Mouse (Mus musculus) embryo, embryonic 10.5 days (tissue): Measurements from ENCODE around the gene Dbr1.

Source experiments
- DNase-seq: peaks from one replicate; pipeline ENCODE4 v3.0.0-alpha.2; 2015; ENCODE audit warnings: low spot score

The Dbr1 gene

GRCm38 (mm10) chr9:99620196-99620595 lies 44.6 kb downstream of the Dbr1 start:
- DNase-seq, result no peak

- DNase-seq, result no peak
These were observed 46.4 kb downstream of the Dbr1 start for GRCm38 (mm10) chr9:99622034-99622433.

GRCm38 (mm10) chr9:99622966-99623365 lies 47.4 kb downstream of the Dbr1 start:
- DNase-seq, result no peak

- no peak for DNase-seq
These were observed 48.5 kb downstream of the Dbr1 start for GRCm38 (mm10) chr9:99624117-99624516.

- no peak for DNase-seq
These were observed 53.0 kb downstream of the Dbr1 start for GRCm38 (mm10) chr9:99628581-99628980.

GRCm38 (mm10) chr9:99629281-99630011 lies 53.8 kb downstream of the Dbr1 start, which contains the start of gene Dzip1l:
Gene Dzip1l (plus strand): TSS chr9:99629496.
- peak; percentile 89 for DNase-seq

- peak; percentile 60 for DNase-seq
These were observed 54.5 kb downstream of the Dbr1 start for GRCm38 (mm10) chr9:99630071-99630470.

- peak; percentile 36 for DNase-seq
These were observed 55.0 kb downstream of the Dbr1 start for GRCm38 (mm10) chr9:99630528-99631125.

- DNase-seq, result peak; percentile 49
These were observed 56.2 kb downstream of the Dbr1 start for GRCm38 (mm10) chr9:99631781-99632180.

GRCm38 (mm10) chr9:99632264-99632663 lies 56.7 kb downstream of the Dbr1 start:
- DNase-seq, result peak; percentile 34
